In genomic region chr13:51771802-51772206, GRCm38 (mm10) we compare ENCODE assay signal across 10 mouse cellular contexts. TPM values are rescaled to one million over a fixed set of nuclear protein-coding genes. Genes with fewer than 3 reads are reported as not detected.
DNase-seq lines count a peak whose midpoint lies in the region; ATAC-seq lines count a peak whose summit lies in the region.
"Had no signal": no experiment of that assay in that cellular context is flagged by ENCODE, and none has a peak within 500 bp of the region (broad histone marks: within the 10 kb centered on the region; RNA-seq: fewer than 3 reads in every experiment).

No protein-coding gene starts in this region.

- no peaks in the 10 kb centered on the region for H3K27me3 ChIP-seq in embryonic facial prominence, embryonic 13.5 days
- no peaks in the 10 kb centered on the region for H3K27me3 ChIP-seq in embryonic facial prominence, embryonic 10.5 days (replicated peaks; ENCODE audit: low read depth, poor library complexity, severe bottlenecking)
- H3K27me3 ChIP-seq: megakaryocyte, embryonic 14.5 days had no signal

- H3K9me3 ChIP-seq in embryonic facial prominence, embryonic 13.5 days = no peaks in the 10 kb centered on the region
- H3K9me3 ChIP-seq in embryonic facial prominence, embryonic 10.5 days = no peaks in the 10 kb centered on the region
- H3K9me3 ChIP-seq: megakaryocyte, embryonic 14.5 days had no signal

- no peak overlapping the region for H3K4me2 ChIP-seq in embryonic facial prominence, embryonic 13.5 days

- no peaks in the 10 kb centered on the region for H3K36me3 ChIP-seq in embryonic facial prominence, embryonic 13.5 days
- H3K36me3 ChIP-seq in embryonic facial prominence, embryonic 10.5 days (replicated peaks) = no peaks in the 10 kb centered on the region

- 86% methylated on average over 10 of the region's 10 CpGs for WGBS in embryonic facial prominence, embryonic 13.5 days
- WGBS in embryonic facial prominence, embryonic 10.5 days = 84% methylated on average over 10 of the region's 10 CpGs

- no peak overlapping the region for H3K9ac ChIP-seq in embryonic facial prominence, embryonic 13.5 days

- 0 out of 2 replicates have a peak, but pooled peaks have one; percentile 43 for ATAC-seq in embryonic facial prominence, embryonic 13.5 days (ENCODE audit: insufficient number of reproducible peaks, insufficient read depth, low FRiP score, low TSS enrichment, low read depth)

- peaks cover 13% of the 10 kb centered on the region for H3K4me1 ChIP-seq in embryonic facial prominence, embryonic 13.5 days
- H3K4me1 ChIP-seq in embryonic facial prominence, embryonic 10.5 days = peaks cover 16% of the 10 kb centered on the region

- H3K4me3 ChIP-seq in embryonic facial prominence, embryonic 13.5 days = no peak overlapping the region
- no peak overlapping the region for H3K4me3 ChIP-seq in embryonic facial prominence, embryonic 10.5 days
- H3K4me3 ChIP-seq: erythroblast, embryonic 14.5 days; megakaryocyte, embryonic 14.5 days had no signal

- no peak overlapping the region for H3K27ac ChIP-seq in embryonic facial prominence, embryonic 13.5 days
- no peak overlapping the region for H3K27ac ChIP-seq in embryonic facial prominence, embryonic 10.5 days (replicated peaks)

- DNase-seq in embryonic facial prominence, embryonic 10.5 days (ENCODE audit: low spot score) = no peak
- DNase-seq in lung, postnatal 10 days = peak; percentile 65
- DNase-seq in lung, adult 18-20 months = no peak
- peak; percentile 66 to 86 for DNase-seq in kidney, postnatal 25 days
- peak; percentile 57 for DNase-seq in right cerebral cortex, postnatal 25 days
- no peak for DNase-seq in adrenal gland, adult 18-20 months (ENCODE audit: low spot score in 2 of 2)
- DNase-seq in heart, postnatal 25 days (ENCODE audit: low spot score) = no peak

- intact Hi-C loops in heart, postnatal 25 days (cut with DNase I) = no loop called here

RNA-seq across cellular contexts. Expression of gene Sema4d, which starts 21.7 kb away (rescaled TPM):
- polyA plus RNA-seq in embryonic facial prominence, embryonic 13.5 days (2015; fragmentation: Nextera tagmentation; extraction: Ambion mirVana) = 7.3 and 9.3 TPM in 2 replicates
- 6.8 and 7.8 TPM in 2 replicates for polyA plus RNA-seq in embryonic facial prominence, embryonic 10.5 days (2016; fragmentation: Nextera tagmentation; extraction: Ambion mirVana)
- 10 to 100 TPM in 1 of 2 experiments, 1 to 10 TPM in 1; 8.0 to 13.5 TPM for total RNA-seq in adrenal gland, adult 18-20 months (2021)
- 10 to 100 TPM; 61.6 to 70.0 TPM for total RNA-seq in heart, postnatal 25 days (2021)

Comparison
In these comparisons a context has a peak if more than half of its experiments do, and no peak if none do; other contexts are left out.
1. DNase-seq: peak in lung, postnatal 10 days (single experiment), kidney, postnatal 25 days (2 of 2) and right cerebral cortex, postnatal 25 days (single experiment); none in embryonic facial prominence, embryonic 10.5 days (single experiment), lung, adult 18-20 months (0 of 2), adrenal gland, adult 18-20 months (0 of 2) and heart, postnatal 25 days (single experiment).
2. RNA of gene Sema4d, which starts 21.7 kb away (total RNA-seq): 61.6 to 70.0 TPM in heart, postnatal 25 days; 8.0 to 13.5 TPM in adrenal gland, adult 18-20 months; every median in the first group is over 4 times any median in the second.